8 mouse cellular contexts compared by ENCODE assay signal in the genomic region with DNA sequence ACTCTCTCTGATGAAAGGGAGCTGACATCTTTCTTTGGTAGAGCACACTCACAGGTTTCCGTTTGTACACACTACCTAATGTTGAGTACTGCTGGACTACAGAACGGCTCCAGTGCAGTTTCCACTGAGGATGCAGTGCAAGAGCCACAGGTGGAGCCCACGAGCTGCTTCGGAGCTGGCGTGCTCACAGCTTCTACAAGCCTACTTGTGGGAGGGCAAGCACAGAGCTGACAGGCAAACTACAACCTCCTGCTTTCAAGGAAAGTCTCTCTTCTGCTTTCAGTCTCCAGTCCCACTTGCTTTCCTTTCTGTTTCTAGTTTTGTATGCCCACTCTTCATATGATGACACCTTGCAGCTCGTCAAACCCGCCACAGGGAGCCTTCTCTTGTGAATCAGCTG.
A peak's percentile ranks its signal among the peaks of the same experiment; 100 is the strongest.
DNase-seq lines count a peak whose midpoint lies in the region; ATAC-seq lines count a peak whose summit lies in the region.

No protein-coding gene starts in this region.

- peak; percentile 6 to 30 for DNase-seq in adrenal gland, adult (ENCODE audit: inconsistent age in 2 of 2, low spot score in 1 of 2)
- no peak for DNase-seq in adrenal gland, postnatal 4 days (ENCODE audit: low spot score in 2 of 2)
- peak; percentile 25 to 37 for DNase-seq in spleen, adult 18-20 months
- DNase-seq in spleen, adult 12 weeks (ENCODE audit: low spot score) = no peak
- peak; percentile 46 to 47 for DNase-seq in layer of hippocampus, postnatal 10 days (ENCODE audit: low spot score in 2 of 2)
- peak; percentile 60 for DNase-seq in telencephalon, adult 2 months (ENCODE audit: low read depth, low spot score)

- peak; percentile 84 for ATAC-seq in granulocyte monocyte progenitor cell, adult 5-6 weeks (replicated peaks; ENCODE audit: poor library complexity, severe bottlenecking)
- peak; percentile 83 for ATAC-seq in megakaryocyte, adult 5-6 weeks (ENCODE audit: poor library complexity, severe bottlenecking)

Comparison
In these comparisons a context has a peak if more than half of its experiments do, and no peak if none do; other contexts are left out.
1. DNase-seq: peak in adrenal gland, adult (2 of 2), spleen, adult 18-20 months (2 of 2), layer of hippocampus, postnatal 10 days (2 of 2) and telencephalon, adult 2 months (single experiment); none in adrenal gland, postnatal 4 days (0 of 2) and spleen, adult 12 weeks (single experiment).